Mouse (Mus musculus) hindbrain, postnatal 0 days (tissue): ENCODE measurements around the gene Filip1l. TPM values are rescaled to one million over a fixed set of nuclear protein-coding genes. Genes with fewer than 3 reads are reported as not detected.
"Not testable (repeated sequence)": the region's sequence is repeated elsewhere in the genome, so short reads cannot be mapped to it uniquely, and the experiment has no call there.

Source experiments
- ATAC-seq: fragments of 200-750 bp; cut with Nextera tagmentation; 2 replicates; pipeline ENCODE4 v1.8.0; 2017; ENCODE audit warnings: mild to moderate bottlenecking, moderate TSS enrichment, moderate library complexity
- DNase-seq: peaks from one replicate; pipeline ENCODE4 v3.0.0-alpha.2; 2015; ENCODE audit warnings: low spot score
- H3K27ac ChIP-seq: fragments of 300-500 bp; sonication (generic); 2 replicates; pipeline ENCODE4 v1.5.1; 2014; ENCODE audit warnings: mild to moderate bottlenecking
- H3K27me3 ChIP-seq: fragments of 300-500 bp; sonication (generic); 2 replicates; pipeline ENCODE4 v1.6.1; 2014; ENCODE audit warnings: low read length, mixed read lengths; ENCODE audit not compliant: insufficient read depth
- H3K36me3 ChIP-seq: fragments of 300-500 bp; sonication (generic); 2 replicates; pipeline ENCODE4 v1.6.1; 2014; ENCODE audit warnings: low read length, mixed read lengths; ENCODE audit not compliant: insufficient read depth
- H3K4me1 ChIP-seq: fragments of 300-500 bp; sonication (generic); 2 replicates; pipeline ENCODE4 v1.6.1; 2014; ENCODE audit warnings: antibody characterized with exemption, low read length, mixed read lengths; ENCODE audit not compliant: insufficient read depth
- H3K4me2 ChIP-seq: fragments of 300-500 bp; sonication (generic); 2 replicates; pipeline ENCODE4 v1.6.1; 2014; ENCODE audit warnings: low read depth, mild to moderate bottlenecking, low read length, moderate library complexity, mixed read lengths
- H3K4me3 ChIP-seq: fragments of 300-500 bp; sonication (generic); 2 replicates; pipeline ENCODE4 v1.5.1; 2014; ENCODE audit warnings: low read length
- H3K9ac ChIP-seq: fragments of 300-500 bp; sonication (generic); replicated peaks from 2 replicates; pipeline ENCODE4 v1.6.1; 2014; ENCODE audit warnings: mild to moderate bottlenecking, low read length, moderate library complexity, mixed read lengths
- H3K9me3 ChIP-seq: fragments of 300-500 bp; sonication (generic); 2 replicates; pipeline ENCODE4 v1.6.1; 2016; ENCODE audit warnings: low read length, mixed read lengths
- CTCF ChIP-seq: IDR thresholded peaks from 2 replicates; pipeline ENCODE4 v1.5.1; 2016; ENCODE audit warnings: antibody characterized with exemption, control low read depth, low read depth
- WGBS: fragments of 180-500 bp; shearing (Covaris S2); extraction: QIAGEN DNeasy Blood & Tissue Kit; methylation state at CpG from one replicate; pipeline ENCODE4 v1.1.7; 2014; 5-methylcytosine and 5-hydroxymethylcytosine counted together
- polyA plus RNA-seq: library from polyadenylated mRNA; unstranded; fragments of >200 nt; fragmentation: Nextera tagmentation; extraction: Ambion mirVana; gene quantifications from 2 replicates; pipeline ENCODE4 v1.2.1, GENCODE M21; 2015
- total RNA-seq: library from RNA; depleted of rRNA; stranded (reverse); fragments of >200 nt; gene quantifications from 2 replicates; pipeline ENCODE4 v1.2.3, GENCODE M21; 2014

Gene Filip1l
- total and polyA plus RNA-seq, 2 experiments from 2014 or later, result 1.0 to 1.8 TPM

GRCm38 (mm10) chr16:57378631-57379330, 25.9 kb downstream of the Filip1l start:
- no peaks in the 10 kb centered on the region for H3K27me3 ChIP-seq
- no peak overlapping the region for H3K27ac ChIP-seq
- H3K4me2 ChIP-seq, result no peak overlapping the region
- H3K4me3 ChIP-seq, result no peak overlapping the region
- no peak for TF ChIP-seq CTCF
- no peaks in the 10 kb centered on the region for H3K9me3 ChIP-seq
- no peaks in the 10 kb centered on the region for H3K4me1 ChIP-seq
- DNase-seq, result no peak
- 92% methylated on average over 9 of the region's 9 CpGs for WGBS
- no peak for ATAC-seq
- no peak overlapping the region for H3K9ac ChIP-seq
- H3K36me3 ChIP-seq, result no peaks in the 10 kb centered on the region

- DNase-seq (no peak), ATAC-seq (no peak)
- 78% methylated on average over 8 of the region's 8 CpGs for WGBS
- Histone ChIP-seq H3K27ac (no peak overlapping the region), H3K36me3 (no peaks in the 10 kb centered on the region), H3K4me1 (no peaks in the 10 kb centered on the region), H3K9me3 (no peaks in the 10 kb centered on the region), H3K9ac (no peak overlapping the region), H3K4me2 (no peak overlapping the region), H3K27me3 (no peaks in the 10 kb centered on the region), H3K4me3 (no peak overlapping the region)
- TF ChIP-seq CTCF, result no peak
Observed at GRCm38 (mm10) chr16:57383266-57383971, 30.5 kb downstream of the Filip1l start.

GRCm38 (mm10) chr16:57384274-57384673, 31.4 kb downstream of the Filip1l start:
- no peak for ATAC-seq
- no peak for TF ChIP-seq CTCF
- no peak for DNase-seq
- H3K9me3 ChIP-seq, result no peaks in the 10 kb centered on the region
- H3K27me3 ChIP-seq, result no peaks in the 10 kb centered on the region
- H3K27ac ChIP-seq, result no peak overlapping the region
- H3K9ac ChIP-seq, result no peak overlapping the region
- no peaks in the 10 kb centered on the region for H3K4me1 ChIP-seq
- no peak overlapping the region for H3K4me3 ChIP-seq
- WGBS, result 95% methylated on average over 2 of the region's 2 CpGs
- H3K4me2 ChIP-seq, result no peak overlapping the region
- H3K36me3 ChIP-seq, result no peaks in the 10 kb centered on the region

GRCm38 (mm10) chr16:57389566-57390251, 36.8 kb downstream of the Filip1l start:
- 86% methylated on average over 15 of the region's 15 CpGs for WGBS
- no peak for DNase-seq

GRCm38 (mm10) chr16:57391171-57391570, 38.3 kb downstream of the Filip1l start:
- H3K27me3 ChIP-seq, H3K27ac ChIP-seq, H3K9ac ChIP-seq, H3K4me3 ChIP-seq, H3K36me3 ChIP-seq, H3K4me2 ChIP-seq, H3K4me1 ChIP-seq, DNase-seq, ATAC-seq, H3K9me3 ChIP-seq: not testable (repeated sequence)
- WGBS, result 39% methylated on average over 22 of the region's 39 CpGs

More at GRCm38 (mm10) chr16:57389566-57390251, 36.8 kb downstream of the Filip1l start:
- H3K4me3 ChIP-seq, result no peak overlapping the region
- no peak for ATAC-seq
- H3K27me3 ChIP-seq, result no peaks in the 10 kb centered on the region
- no peaks in the 10 kb centered on the region for H3K9me3 ChIP-seq
- H3K4me1 ChIP-seq, result no peaks in the 10 kb centered on the region
- no peak overlapping the region for H3K27ac ChIP-seq
- TF ChIP-seq CTCF, result no peak
- no peak overlapping the region for H3K4me2 ChIP-seq
- H3K9ac ChIP-seq, result no peak overlapping the region
- H3K36me3 ChIP-seq, result no peaks in the 10 kb centered on the region

GRCm38 (mm10) chr16:57392461-57392860, 39.6 kb downstream of the Filip1l start:
- H3K4me1 ChIP-seq, result no peaks in the 10 kb centered on the region
- DNase-seq (no peak), ATAC-seq (no peak)
- no peak overlapping the region for H3K4me2 ChIP-seq
- H3K36me3 ChIP-seq, result no peaks in the 10 kb centered on the region
- no peak overlapping the region for H3K4me3 ChIP-seq
- no peak for TF ChIP-seq CTCF
- H3K27ac ChIP-seq, result no peak overlapping the region
- H3K9me3 ChIP-seq, result no peaks in the 10 kb centered on the region
- WGBS, result 83% methylated on average over 2 of the region's 2 CpGs
- H3K9ac ChIP-seq, result no peak overlapping the region
- no peaks in the 10 kb centered on the region for H3K27me3 ChIP-seq
